Mouse (Mus musculus): ENCODE results near the gene Prokr1. TPM values are rescaled to one million over a fixed set of nuclear protein-coding genes. Genes with fewer than 3 reads are reported as not detected.
A peak's percentile ranks its signal among the peaks of the same experiment; 100 is the strongest.

Prokr1 gene
- total and polyA plus RNA-seq, 2 experiments from 2014 or later = 1.3 to 2.7 TPM

DNA sequence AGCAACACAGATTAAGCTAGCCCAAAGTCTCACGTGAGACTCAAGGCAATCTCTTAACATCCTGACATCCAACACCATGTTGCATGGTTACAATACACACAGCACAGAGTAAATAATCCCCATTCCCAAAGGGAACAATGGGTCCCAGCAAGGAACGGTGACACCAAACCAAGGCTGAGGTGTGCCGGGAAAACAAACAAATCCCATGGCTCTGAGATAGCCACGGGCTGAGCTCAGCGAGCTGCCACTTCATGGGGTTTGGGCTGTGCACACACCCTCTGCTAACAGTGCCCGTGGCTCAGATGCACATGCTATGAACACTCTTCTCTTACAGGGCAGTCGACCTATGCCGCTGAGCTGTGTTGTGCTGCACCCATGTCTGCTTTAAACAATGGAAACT is 27.5 kb upstream of the Prokr1 start:
- H3K4me1 ChIP-seq (ENCODE audit: insufficient read depth, low read length) = no peaks in the 10 kb centered on the region
- ATAC-seq (ENCODE audit: low FRiP score) (no peak), DNase-seq (ENCODE audit: low spot score) (no peak)
- no peaks in the 10 kb centered on the region for H3K36me3 ChIP-seq (ENCODE audit: insufficient read depth, low read length)
- H3K9me3 ChIP-seq (ENCODE audit: low read length) = no peaks in the 10 kb centered on the region
- H3K9ac ChIP-seq (replicated peaks; ENCODE audit: low read length, poor library complexity, severe bottlenecking) = no peak overlapping the region
- H3K27me3 ChIP-seq (ENCODE audit: insufficient read depth, low read length) = no peaks in the 10 kb centered on the region
- WGBS = 67% methylated on average over 8 of the region's 8 CpGs
- TF ChIP-seq CTCF (IDR thresholded peaks at IDR 0.05) = no peak
- H3K4me2 ChIP-seq (ENCODE audit: low read depth, low read length, poor library complexity, severe bottlenecking) = no peak overlapping the region
- H3K4me3 ChIP-seq (ENCODE audit: low read depth, low read length) = no peak overlapping the region
- H3K27ac ChIP-seq (ENCODE audit: low read depth, low read length) = no peak overlapping the region

DNA sequence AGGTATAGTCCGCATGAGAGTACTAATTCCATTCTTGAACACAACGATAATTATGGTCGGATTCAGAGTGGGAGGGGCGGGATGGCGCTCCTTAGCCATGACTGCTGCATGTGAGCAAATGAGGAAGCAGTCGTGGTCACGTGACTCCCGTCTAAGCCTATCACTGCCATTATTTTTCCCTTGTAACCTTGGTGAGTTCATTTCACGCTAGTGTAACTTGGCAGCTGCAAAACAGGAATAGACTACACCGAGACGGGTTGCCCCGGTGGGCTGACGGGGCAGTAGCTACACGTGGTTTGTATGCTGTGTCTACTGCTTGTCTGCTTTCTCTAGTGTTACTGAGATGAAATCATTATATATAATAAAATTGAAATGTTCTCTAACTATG is 25.1 kb upstream of the Prokr1 start:
- no peaks in the 10 kb centered on the region for H3K36me3 ChIP-seq (ENCODE audit: insufficient read depth, low read length)
- H3K27ac ChIP-seq (ENCODE audit: low read depth, low read length) = no peak overlapping the region
- no peak overlapping the region for H3K4me3 ChIP-seq (ENCODE audit: low read depth, low read length)
- DNase-seq (ENCODE audit: low spot score) = peak; percentile 44
- no peaks in the 10 kb centered on the region for H3K9me3 ChIP-seq (ENCODE audit: low read length)
- 83% methylated on average over 14 of the region's 14 CpGs for WGBS
- H3K9ac ChIP-seq (replicated peaks; ENCODE audit: low read length, poor library complexity, severe bottlenecking) = no peak overlapping the region
- no peaks in the 10 kb centered on the region for H3K4me1 ChIP-seq (ENCODE audit: insufficient read depth, low read length)
- H3K4me2 ChIP-seq (ENCODE audit: low read depth, low read length, poor library complexity, severe bottlenecking) = no peak overlapping the region
- no peak for TF ChIP-seq CTCF (IDR thresholded peaks at IDR 0.05)
- ATAC-seq (ENCODE audit: low FRiP score) = no peak
- no peaks in the 10 kb centered on the region for H3K27me3 ChIP-seq (ENCODE audit: insufficient read depth, low read length)

DNA sequence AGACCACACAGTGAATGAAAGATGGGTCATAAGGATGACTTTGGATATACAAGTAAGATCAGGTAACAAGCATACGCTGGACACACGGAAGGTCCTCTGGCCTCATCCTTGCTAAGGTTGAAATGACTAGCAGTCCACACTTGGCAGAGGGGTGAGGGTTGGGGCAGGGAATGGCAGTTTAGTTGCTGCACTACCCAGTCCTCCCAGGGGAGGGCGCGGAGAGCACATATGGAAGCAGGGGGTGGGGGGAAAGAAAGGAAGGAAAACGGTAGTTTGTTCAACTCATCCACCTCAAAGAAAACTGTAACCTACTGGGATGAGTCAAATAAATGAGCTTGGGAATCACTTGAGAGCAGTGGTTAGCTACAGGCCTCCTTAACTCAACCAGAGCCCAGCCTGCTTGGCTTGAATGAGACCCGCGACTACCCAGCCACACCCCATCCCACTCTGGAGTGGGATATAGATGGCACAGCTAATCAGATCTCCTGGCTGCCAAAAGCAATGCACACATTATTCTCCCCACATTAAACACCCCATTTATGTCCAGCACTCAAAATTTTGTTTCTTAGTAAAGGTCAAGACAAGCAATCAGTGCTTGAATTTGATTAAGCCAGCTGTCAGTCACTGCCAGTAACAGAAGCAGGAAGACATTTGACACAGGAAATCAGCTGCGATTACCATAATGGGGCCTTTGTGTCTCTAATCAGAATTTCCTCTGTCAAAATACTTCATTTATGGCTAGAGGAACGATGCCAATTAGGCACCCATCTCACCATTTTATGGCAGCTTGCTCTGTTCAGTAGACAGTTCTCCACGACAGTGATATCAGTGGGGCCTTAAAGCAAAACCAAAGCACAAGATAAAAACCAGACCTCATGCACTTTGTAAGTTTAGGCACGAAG is 24.5 kb upstream of the Prokr1 start:
- Histone ChIP-seq H3K27ac (ENCODE audit: low read depth, low read length) (no peak overlapping the region), H3K4me1 (ENCODE audit: insufficient read depth, low read length) (no peaks in the 10 kb centered on the region), H3K9me3 (ENCODE audit: low read length) (no peaks in the 10 kb centered on the region), H3K27me3 (ENCODE audit: insufficient read depth, low read length) (no peaks in the 10 kb centered on the region), H3K4me3 (ENCODE audit: low read depth, low read length) (no peak overlapping the region), H3K4me2 (ENCODE audit: low read depth, low read length, poor library complexity, severe bottlenecking) (no peak overlapping the region), H3K9ac (replicated peaks; ENCODE audit: low read length, poor library complexity, severe bottlenecking) (no peak overlapping the region), H3K36me3 (ENCODE audit: insufficient read depth, low read length) (no peaks in the 10 kb centered on the region)
- WGBS = 73% methylated on average over 11 of the region's 11 CpGs
- ATAC-seq (ENCODE audit: low FRiP score) = no peak
- TF ChIP-seq CTCF (IDR thresholded peaks at IDR 0.05) = peak; percentile 53
- DNase-seq (ENCODE audit: low spot score) = peak; percentile 23

DNA sequence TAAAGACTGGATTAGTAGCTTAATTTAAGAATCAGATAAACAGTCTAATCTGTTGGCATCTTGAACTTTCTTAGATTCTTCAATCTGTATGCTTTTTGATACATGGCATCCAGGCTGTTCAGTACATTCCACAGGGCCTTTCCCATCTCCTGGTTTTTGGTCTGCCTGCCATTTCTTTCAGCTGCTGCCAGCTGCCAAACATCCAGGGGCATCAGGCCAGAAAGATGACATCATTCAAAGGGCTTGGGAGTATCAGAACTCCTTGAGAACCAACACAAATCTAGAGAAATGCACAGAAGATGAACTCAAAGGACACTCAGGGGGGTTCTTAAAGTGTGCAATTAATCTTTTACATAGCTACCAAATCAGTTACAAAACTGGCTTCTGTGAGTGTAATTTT is 9.3 kb upstream of the Prokr1 start:
- Histone ChIP-seq H3K4me3 (ENCODE audit: low read depth, low read length) (no peak overlapping the region), H3K4me2 (ENCODE audit: low read depth, low read length, poor library complexity, severe bottlenecking) (no peak overlapping the region), H3K27me3 (ENCODE audit: insufficient read depth, low read length) (no peaks in the 10 kb centered on the region), H3K9ac (replicated peaks; ENCODE audit: low read length, poor library complexity, severe bottlenecking) (no peak overlapping the region), H3K36me3 (ENCODE audit: insufficient read depth, low read length) (no peaks in the 10 kb centered on the region), H3K9me3 (ENCODE audit: low read length) (no peaks in the 10 kb centered on the region), H3K4me1 (ENCODE audit: insufficient read depth, low read length) (no peaks in the 10 kb centered on the region), H3K27ac (ENCODE audit: low read depth, low read length) (no peak overlapping the region)
- no peak for TF ChIP-seq CTCF (IDR thresholded peaks at IDR 0.05)
- ATAC-seq (ENCODE audit: low FRiP score) = no peak
- peak; percentile 74 for DNase-seq (ENCODE audit: low spot score)

DNA sequence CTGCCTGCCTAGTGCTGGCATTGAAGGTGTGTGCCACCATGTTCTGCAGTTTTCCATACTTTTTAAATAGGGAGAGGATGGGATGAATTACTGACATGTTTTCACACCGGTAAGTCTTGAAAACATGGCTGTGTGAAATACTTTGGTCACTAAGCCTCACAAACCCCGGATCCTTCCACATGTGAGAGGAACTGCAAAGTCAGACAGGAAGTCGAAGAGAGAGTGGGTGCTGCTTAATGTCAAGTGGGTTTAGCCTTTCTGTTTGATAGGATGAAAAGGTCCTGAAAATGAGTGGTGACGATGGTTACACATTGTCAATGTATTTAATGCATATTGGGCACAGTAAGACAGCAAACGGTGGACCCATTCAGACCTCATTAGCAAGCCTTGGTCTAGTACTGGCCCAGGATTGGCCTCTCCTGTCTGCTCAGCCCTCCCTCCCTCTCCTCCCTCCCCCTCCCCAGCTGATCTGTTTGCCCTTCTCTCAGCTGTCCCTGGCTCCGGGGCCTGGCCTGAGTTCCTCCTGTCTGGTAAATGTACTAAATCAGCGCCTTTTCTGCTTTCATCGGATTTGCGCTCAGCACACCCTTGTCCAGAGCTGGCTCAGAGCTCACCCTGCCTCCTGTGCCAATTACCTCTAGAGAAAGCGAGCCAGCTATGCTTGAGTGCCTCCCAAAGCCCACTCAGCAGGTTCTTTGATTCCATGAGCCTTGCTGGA is 6.7 kb upstream of the Prokr1 start:
- H3K27ac ChIP-seq (ENCODE audit: low read depth, low read length) = no peak overlapping the region
- ATAC-seq (ENCODE audit: low FRiP score) = peak; percentile 49
- 36% methylated on average over 10 of the region's 10 CpGs for WGBS

DNA sequence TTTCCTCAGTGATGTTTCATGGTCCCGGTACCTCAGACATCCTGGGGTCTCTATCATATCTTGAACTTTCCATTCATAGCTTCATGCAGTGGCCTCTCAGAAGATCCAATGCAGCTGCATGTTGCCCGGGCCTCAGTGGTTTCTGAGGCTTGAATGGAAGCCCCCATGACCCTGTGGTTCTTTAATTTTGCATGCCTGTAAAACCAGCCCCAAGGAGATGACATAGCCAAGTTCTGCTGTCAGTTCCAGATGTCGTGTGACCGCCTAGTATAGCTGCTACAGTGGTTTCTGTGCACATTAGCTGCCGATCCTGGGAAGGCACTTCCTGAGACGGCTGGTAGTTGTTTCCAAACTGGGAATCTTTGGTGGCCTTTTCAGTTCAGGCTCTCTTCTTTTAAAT is 3.6 kb upstream of the Prokr1 start:
- WGBS = 87% methylated on average over 6 of the region's 6 CpGs
- no peak for ATAC-seq (ENCODE audit: low FRiP score)
- no peaks in the 10 kb centered on the region for H3K36me3 ChIP-seq (ENCODE audit: insufficient read depth, low read length)

More for the DNA sequence above, 6.7 kb upstream of the Prokr1 start:
- TF ChIP-seq CTCF (IDR thresholded peaks at IDR 0.05) = no peak
- Histone ChIP-seq H3K36me3 (ENCODE audit: insufficient read depth, low read length) (no peaks in the 10 kb centered on the region), H3K4me2 (ENCODE audit: low read depth, low read length, poor library complexity, severe bottlenecking) (no peak overlapping the region), H3K9me3 (ENCODE audit: low read length) (no peaks in the 10 kb centered on the region), H3K4me3 (ENCODE audit: low read depth, low read length) (no peak overlapping the region), H3K9ac (replicated peaks; ENCODE audit: low read length, poor library complexity, severe bottlenecking) (no peak overlapping the region), H3K27me3 (ENCODE audit: insufficient read depth, low read length) (no peaks in the 10 kb centered on the region), H3K4me1 (ENCODE audit: insufficient read depth, low read length) (no peaks in the 10 kb centered on the region)
- DNase-seq (ENCODE audit: low spot score) = peak; percentile 81

More for the DNA sequence above, 3.6 kb upstream of the Prokr1 start:
- Histone ChIP-seq H3K27ac (ENCODE audit: low read depth, low read length) (no peak overlapping the region), H3K9ac (replicated peaks; ENCODE audit: low read length, poor library complexity, severe bottlenecking) (no peak overlapping the region), H3K4me3 (ENCODE audit: low read depth, low read length) (no peak overlapping the region), H3K27me3 (ENCODE audit: insufficient read depth, low read length) (0 out of 2 replicates have a peak, but pooled peaks cover 5% of the 10 kb centered on the region), H3K9me3 (ENCODE audit: low read length) (no peaks in the 10 kb centered on the region), H3K4me2 (ENCODE audit: low read depth, low read length, poor library complexity, severe bottlenecking) (no peak overlapping the region), H3K4me1 (ENCODE audit: insufficient read depth, low read length) (no peaks in the 10 kb centered on the region)
- TF ChIP-seq CTCF (IDR thresholded peaks at IDR 0.05) = no peak
- DNase-seq (ENCODE audit: low spot score) = no peak
